Mouse (Mus musculus) A20 (cell line): ENCODE measurements around the gene Lrrk1.
A peak's percentile ranks its signal among the peaks of the same experiment; 100 is the strongest.

Experiments
- DNase-seq: peaks from one replicate; pipeline ENCODE4 v3.0.0-alpha.2; 2011; ENCODE audit warnings: low read depth, low spot score

Lrrk1 gene

GRCm38 (mm10) chr7:66301486-66301885, 86.7 kb downstream of the Lrrk1 start:
- no peak for DNase-seq

- peak; percentile 80 for DNase-seq
Observed at GRCm38 (mm10) chr7:66300680-66301079, 87.5 kb downstream of the Lrrk1 start.

- DNase-seq: no peak
Observed at GRCm38 (mm10) chr7:66297656-66298021, 90.5 kb downstream of the Lrrk1 start.

GRCm38 (mm10) chr7:66296921-66297655, 91.1 kb downstream of the Lrrk1 start:
- no peak for DNase-seq

- no peak for DNase-seq
Observed at GRCm38 (mm10) chr7:66292552-66293376, 95.4 kb downstream of the Lrrk1 start.

GRCm38 (mm10) chr7:66292010-66292409, 96.1 kb downstream of the Lrrk1 start:
- no peak for DNase-seq

- no peak for DNase-seq
Observed at GRCm38 (mm10) chr7:66282984-66283612, 105.1 kb downstream of the Lrrk1 start.

- no peak for DNase-seq
Observed at GRCm38 (mm10) chr7:66282265-66282664, 105.9 kb downstream of the Lrrk1 start.

GRCm38 (mm10) chr7:66278001-66278400, 110.1 kb downstream of the Lrrk1 start:
- no peak for DNase-seq

- DNase-seq: no peak
Observed at GRCm38 (mm10) chr7:66273494-66273893, 114.7 kb downstream of the Lrrk1 start.

GRCm38 (mm10) chr7:66271226-66271625, 116.9 kb downstream of the Lrrk1 start:
- peak; percentile 18 for DNase-seq

- no peak for DNase-seq
Observed at GRCm38 (mm10) chr7:66266942-66267850, 121.0 kb downstream of the Lrrk1 start.

- DNase-seq: no peak
Observed at GRCm38 (mm10) chr7:66263421-66263820, 124.7 kb downstream of the Lrrk1 start.

GRCm38 (mm10) chr7:66262570-66263156, 125.5 kb downstream of the Lrrk1 start:
- no peak for DNase-seq

GRCm38 (mm10) chr7:66260763-66261390, 127.3 kb downstream of the Lrrk1 start:
- DNase-seq: no peak

GRCm38 (mm10) chr7:66260295-66260694, 127.9 kb downstream of the Lrrk1 start:
- no peak for DNase-seq

GRCm38 (mm10) chr7:66259436-66260206, 128.5 kb downstream of the Lrrk1 start:
- no peak for DNase-seq

- DNase-seq: no peak
Observed at GRCm38 (mm10) chr7:66258997-66259396, 129.2 kb downstream of the Lrrk1 start.

GRCm38 (mm10) chr7:66257232-66257631, 130.9 kb downstream of the Lrrk1 start:
- no peak for DNase-seq

GRCm38 (mm10) chr7:66256441-66256840, 131.7 kb downstream of the Lrrk1 start:
- no peak for DNase-seq
